Mouse (Mus musculus): Measurements from ENCODE around the gene Pde12.
"Not testable (repeated sequence)": the region's sequence is repeated elsewhere in the genome, so short reads cannot be mapped to it uniquely, and the experiment has no call there.

Pde12 gene

DNA sequence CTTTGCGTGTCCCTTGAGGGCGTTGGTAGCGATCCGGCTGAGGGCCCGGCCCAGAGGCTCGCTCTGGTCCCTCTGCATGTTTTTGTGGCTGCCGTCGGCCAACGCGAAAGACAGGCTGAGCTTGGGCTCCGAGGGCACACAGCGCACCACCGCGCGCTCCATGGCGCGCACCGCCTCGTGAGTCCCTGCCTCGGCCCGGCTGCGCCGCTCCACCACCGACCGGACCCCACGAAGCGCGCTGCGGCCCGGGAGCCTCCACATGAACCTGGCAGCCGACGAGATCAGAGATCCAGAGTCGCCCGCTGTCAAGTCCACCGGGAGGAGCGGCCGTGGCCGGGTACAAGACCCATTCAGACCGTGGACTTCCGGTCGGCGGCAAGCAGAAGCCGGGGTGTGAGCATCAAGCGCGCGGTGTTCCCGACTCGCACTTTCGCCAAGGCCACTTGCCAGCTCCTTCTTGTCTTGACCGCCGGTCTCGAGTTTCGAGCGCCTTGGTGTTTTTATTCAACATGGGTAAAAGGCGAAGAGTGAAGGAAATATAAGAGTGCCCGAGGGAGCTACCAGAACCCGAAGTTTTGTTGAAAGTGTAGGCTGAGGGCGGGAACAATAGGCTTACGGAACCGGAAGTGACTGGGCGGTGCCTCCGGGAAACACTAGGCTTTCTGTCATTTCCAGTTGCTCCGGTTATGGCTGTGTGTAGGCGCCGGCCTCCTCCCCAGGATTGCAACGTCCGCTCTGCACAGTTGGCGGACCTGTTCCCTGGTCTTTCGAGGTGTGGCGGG lies at the start of gene Pde12:
Gene Pde12, minus strand, starts transcription at position 592 of the 782 bp plus-strand sequence.
- DNase-seq (ENCODE audit: low read depth, low spot score): peak; percentile 93

DNA sequence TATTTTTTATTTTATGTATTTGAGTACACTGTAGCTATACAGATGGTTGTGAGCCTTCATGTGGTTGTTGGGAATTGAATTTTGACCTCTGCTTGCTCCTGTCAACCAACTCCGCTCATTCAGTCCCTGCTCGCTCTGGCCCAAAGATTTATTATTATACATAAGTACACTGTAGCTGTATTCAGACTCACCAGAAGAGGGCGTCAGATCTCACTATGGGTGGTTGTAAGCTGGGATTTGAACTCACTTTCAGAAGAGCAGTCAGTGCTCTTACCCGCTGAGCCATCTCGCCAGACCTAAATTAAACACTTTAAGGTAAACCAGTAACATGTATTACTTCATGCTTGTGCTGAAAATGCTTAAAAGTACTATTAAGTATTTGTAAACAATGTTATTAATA lies 35.6 kb upstream of the Pde12 start:
- peak; percentile 75 for DNase-seq (ENCODE audit: low read depth, low spot score)

DNA sequence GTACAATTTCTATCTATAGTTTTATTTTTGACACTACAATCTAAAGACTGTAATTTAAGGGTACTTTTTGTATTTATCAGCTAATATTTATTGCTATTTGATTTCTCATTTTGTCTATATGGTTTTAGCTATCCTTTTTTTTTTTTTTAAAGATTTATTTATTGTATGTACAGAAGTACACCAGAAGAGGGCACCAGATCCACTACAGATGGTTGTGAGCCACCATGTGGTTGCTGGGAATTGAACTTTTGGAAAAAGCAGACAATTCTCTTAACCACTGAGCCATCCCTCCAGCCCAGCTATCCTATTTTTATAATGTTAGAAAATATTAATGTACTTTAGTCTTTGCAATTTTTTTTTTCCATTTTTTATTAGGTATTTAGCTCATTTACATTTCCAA lies 28.2 kb upstream of the Pde12 start:
- peak; percentile 62 for DNase-seq (ENCODE audit: low read depth, low spot score)

DNA sequence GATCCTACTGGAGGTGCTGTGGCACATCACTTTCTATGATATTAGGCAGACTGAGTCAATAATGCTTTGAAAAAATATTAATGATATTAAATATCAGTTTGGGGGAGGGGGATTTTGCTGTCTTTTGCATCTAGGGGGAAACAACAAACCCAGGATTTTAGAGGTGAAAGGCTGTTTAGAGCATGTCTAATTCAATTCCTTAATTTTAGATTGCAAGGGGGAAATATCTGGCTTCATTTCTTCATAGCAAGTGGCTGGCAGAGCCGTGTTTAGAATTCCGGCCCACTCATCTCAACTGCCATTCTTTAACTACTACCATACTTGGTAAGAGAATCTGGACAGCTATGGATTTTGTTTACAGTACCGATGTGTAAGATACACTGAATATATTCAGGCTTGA lies 23.3 kb upstream of the Pde12 start, which contains the start of gene Dnah12:
Gene Dnah12, plus strand, starts transcription at position 301 of the 400 bp plus-strand sequence.
- no peak for DNase-seq (ENCODE audit: low read depth, low spot score)

DNA sequence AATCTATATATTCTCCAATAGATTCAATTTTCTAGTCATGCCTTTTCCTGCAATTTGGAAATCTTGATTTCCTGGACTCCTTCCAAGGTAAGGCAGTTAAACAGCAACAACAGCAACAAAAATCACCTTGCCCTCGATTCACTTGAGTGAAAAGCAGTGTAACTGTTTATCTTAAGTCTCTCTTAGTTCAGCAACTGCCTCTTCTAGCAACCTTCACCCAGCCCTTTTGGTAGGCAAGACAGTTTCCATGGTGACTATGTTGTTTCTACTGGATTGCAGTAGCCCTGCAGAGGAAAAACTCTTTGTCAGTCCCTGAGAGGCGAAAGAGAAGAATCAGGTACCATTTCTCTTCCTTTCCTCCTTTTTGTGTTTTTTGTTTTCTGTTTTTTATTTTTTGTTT lies 21.7 kb upstream of the Pde12 start:
- DNase-seq (ENCODE audit: low read depth, low spot score): no peak

DNA sequence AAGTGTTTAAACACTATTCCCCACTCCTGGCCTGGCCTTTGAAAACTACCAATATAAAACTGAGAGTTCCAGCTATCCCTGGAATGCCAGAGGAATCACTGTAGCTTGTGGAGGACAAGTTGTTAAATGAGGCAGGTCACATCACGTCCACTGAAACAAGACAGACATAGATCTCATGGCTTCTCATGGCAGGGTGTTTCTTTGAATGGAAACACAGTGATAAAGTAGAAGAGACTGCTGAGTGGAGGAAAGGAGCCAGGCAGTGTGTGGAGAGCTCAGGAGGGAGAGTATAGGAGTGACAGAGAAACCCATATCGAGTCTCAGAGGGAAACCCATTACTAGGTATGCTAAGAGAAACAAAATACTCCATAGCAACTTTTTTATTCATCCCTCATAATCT lies 21.0 kb upstream of the Pde12 start:
- DNase-seq (ENCODE audit: low read depth, low spot score): no peak

DNA sequence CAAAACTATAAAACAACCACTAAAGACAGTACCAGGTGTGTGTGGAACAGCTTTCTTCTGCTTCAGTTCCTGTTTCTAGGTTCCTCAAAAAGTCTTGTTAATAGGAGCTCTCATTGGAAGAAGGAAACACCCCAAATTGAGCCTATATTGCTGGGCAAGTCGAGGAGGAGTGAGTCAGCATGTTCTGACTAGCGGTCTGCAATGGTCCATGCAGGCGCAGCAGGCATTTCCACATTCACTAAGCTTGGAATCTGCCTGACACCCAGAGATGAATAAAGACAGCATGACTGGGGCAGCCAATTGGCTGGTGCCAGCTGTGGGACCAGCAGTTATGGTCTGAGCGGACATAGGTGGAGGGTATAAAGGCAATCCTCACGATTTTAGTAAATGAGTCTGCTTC lies 6.1 kb upstream of the Pde12 start:
- peak; percentile 71 for DNase-seq (ENCODE audit: low read depth, low spot score)

DNA sequence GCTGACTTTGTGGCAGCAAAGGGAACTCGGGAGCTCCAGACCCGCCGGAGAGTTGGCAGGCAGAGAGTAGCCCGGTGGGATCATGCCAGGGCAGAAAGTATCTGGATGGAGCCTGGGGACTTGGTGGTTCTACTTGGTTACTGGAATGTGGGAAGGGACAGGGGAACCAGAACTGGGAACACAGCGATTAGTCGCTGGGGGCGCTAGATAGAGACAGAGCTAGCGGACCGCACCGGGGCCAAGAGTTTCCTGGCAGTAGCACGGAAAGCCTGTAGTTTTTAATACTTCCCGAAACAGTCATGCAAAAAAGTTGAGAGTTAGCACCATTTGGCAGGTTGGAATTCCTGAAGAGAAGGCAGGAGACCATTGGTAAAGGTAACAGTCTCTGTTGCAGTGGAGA lies 5.7 kb upstream of the Pde12 start:
- DNase-seq (ENCODE audit: low read depth, low spot score): peak; percentile 88

DNA sequence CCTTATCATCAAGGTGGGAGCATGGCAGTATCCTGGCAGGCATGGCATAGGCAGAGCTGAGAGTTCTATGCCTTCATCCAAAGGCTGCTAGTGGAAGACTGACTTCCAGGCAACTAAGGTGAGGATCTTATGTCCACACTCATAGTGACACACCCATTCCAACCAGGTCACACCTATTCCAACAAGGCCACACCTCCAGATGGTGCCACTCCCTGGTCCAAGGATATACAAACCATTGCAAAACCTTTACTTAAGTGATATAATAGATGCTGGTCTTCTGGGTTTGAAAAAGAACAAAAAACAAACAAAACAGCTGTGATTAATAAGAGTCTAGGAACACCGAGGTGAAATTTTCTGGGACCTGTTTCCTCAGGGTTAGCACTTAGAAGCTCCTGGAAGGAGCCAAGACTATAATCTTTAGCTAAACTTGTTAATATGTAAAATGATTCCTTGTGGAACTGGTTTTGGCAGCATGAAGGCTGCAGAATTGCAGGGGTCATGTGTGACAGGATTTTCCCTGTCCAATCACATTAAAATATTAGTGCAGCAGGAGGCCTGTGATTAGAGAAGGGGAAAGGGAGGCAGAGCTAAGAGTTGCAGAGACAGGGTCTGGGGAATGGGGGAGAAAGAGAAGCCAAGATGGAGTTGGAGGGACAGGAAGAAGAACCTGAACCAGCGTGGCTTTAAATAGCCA lies 4.9 kb upstream of the Pde12 start:
- not testable (repeated sequence) for DNase-seq (ENCODE audit: low read depth, low spot score)

DNA sequence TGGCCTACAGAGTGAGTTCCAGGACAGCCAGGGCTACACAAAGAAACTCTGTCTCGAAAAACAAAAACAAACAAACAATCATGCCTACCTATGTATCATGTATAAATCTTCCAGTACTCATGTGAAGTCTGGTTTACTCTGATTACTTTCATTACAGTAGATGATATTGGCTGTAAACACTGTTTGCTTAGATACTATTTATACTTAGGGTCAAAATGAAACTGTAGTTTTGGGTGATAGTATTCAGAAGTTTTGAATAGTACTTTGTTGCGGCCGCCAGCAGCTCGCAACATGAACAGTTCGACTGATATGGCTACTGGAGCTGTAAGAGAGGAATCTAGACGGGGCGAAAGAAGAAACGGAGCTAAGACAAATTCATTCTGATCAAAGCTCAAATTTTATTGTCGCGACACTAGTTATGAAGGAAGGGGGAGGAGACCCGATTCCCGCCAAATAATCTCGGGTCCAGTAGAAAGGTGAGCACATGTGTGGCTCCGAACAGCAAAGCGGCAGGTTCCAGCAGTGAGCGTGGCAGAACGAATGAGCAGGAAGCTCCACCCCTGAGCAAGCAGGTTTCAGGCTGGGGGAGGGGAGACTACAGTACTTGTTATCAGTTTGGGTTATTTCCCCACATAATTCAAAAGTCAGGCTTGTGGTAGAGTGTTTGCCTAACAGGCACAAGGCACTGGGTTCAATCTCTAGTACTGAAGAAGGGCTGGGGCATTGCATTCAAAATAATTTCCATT lies 2.4 kb upstream of the Pde12 start:
- not testable (repeated sequence) for DNase-seq (ENCODE audit: low read depth, low spot score)

DNA sequence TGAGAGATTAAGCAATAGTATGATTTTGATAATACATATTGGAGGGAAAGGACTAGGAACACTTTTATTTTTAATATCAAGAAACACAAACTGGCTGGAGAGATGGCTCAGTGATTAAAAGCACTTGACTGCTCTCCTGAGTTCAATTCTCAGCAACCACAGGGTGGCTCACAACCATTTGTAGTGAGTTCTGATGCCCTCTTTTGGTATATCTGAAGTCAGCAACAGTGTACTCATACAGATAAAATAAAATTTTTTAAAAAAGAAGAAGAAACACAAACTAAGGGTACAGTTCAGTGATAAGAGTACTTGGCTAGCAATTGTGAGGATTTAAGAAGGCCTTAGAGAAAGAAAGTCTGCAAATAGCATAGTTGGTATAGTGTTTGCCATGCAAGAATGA lies 1.3 kb upstream of the Pde12 start:
- no peak for DNase-seq (ENCODE audit: low read depth, low spot score)

DNA sequence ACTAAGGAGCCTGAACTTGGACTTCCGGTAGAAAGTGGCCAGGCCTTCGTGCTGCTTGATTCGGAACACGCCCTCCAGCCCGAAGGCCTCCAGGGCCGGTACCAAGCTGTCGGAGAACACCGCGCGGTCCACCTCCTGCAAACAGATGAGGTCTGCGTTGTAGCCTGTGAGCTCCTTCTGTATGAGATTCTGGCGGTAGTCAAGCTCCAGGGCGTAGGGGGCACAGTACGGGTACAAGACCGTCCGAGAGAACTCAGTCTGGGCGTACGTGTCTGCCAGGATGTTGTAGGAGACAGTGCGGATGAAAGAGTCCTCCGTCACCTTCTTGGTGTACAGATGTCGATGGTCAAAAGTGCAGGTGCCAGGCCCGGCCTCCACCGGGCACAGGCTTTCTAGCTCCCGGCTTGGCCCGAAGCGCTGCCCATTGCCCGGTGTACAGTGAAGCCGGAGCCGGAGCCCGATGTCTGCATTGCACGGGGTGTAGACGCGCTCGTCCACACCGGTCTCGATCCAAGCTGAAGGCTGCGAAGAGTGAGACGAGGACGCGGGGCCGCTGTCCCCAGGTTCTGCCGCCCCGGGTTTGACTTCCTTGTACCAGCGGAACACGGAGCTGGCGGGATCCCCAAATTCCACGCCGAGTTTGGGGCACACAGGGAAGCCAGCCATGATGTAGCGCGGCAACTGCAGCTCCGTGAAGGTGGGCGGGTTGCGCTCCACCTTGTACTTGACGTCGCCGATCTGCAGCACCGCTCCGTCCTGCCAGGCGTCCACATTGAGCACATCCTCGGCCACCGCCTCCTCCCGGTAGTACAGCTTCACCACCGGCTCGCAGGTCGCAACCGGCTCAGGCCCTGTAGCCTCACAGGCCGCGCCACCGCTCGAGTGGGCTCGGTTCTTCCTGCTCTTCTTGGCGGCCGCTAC lies 1.1 kb downstream of the Pde12 start:
- DNase-seq (ENCODE audit: low read depth, low spot score): peak; percentile 35

DNA sequence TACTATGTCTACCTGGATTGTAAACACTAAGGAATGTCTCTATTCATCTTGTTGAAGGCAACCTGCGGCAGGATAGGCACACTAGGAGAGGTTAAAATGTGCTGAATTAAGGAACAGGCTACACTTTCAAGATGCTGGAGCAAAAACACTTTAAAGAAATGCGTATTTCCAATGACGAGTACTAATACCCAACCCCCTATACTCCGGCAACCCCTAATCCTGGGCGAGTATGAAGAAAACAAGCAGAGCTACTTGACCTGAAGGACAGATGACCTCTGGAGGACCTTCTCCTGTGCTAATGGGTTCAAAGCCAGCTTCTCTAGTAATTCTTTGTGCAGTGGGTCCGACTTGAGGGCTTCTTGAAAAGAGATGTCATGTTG lies 1.7 kb downstream of the Pde12 start:
- DNase-seq (ENCODE audit: low read depth, low spot score): no peak

DNA sequence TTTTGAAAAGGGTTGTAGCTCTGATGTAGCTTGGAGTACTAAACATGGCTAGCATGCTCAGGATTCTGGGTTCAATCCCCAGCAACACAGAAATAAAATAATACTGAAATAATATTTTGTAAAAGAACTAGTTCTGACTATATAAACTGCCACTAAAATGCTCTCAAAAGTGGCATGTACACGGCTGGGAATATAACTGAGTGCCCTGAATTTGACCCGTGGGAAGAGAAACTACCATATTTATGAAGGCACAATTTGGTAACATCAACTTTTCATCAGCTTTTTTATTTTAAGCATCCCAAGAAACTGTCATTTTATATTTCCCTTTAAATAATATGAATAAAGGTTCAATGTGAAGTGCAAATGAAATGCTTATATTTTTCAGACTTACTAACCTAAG lies 5.8 kb downstream of the Pde12 start:
- peak; percentile 53 for DNase-seq (ENCODE audit: low read depth, low spot score)

DNA sequence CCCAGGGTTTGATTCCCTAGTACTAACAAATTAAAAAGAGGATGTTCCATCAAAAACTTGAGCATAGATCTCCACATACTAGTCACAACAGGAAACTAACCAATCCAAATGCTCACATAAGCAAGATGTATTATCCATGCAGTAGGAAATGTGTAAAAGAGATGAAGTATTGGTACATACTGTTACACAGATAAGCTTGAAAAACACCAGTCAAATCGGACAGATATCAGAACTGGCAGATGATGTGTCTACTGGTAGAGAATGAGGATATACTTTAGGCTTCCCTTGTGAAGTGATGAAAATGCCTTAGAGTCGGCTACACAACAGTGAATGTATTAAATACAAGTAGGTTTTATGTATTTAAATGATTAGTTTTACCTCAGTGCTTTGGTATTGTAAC lies 7.2 kb downstream of the Pde12 start:
- no peak for DNase-seq (ENCODE audit: low read depth, low spot score)

DNA sequence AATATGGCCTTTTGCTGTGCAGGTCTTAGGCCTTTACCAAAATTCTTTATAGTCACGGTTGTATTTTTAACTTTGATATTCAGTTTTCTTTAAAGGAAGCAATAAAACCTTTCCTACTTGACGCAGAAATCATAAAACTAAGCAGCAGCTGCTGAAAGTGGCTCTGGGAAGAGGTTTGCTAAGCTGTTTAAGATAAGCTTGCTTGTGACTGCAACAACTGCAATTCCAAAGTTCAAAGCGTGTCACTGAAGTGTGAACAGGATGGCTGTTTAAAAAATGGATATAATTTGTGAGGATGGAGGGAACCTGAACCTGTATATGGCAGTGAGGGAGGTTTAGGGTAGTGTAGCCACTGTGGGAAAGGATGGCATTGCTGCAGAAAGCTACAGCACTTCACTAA lies 7.7 kb downstream of the Pde12 start:
- DNase-seq (ENCODE audit: low read depth, low spot score): no peak

DNA sequence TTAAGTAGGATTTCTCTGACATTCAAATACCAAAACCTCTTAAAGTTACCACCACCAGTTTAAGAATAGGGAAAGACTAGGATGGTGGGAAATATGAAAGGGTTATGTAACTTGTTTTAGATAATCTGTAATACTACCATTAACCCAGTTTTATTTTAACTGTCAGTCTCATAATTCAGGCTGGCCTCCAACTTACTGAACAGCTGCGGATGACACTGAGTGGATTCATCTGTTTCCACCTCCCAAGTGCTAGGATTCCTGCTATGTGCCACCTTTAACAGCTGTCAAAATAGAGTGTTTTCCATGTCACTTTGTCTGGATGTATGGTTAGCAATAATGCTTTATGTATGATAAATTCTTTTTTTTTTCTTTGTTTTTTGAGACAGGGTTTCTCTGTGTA lies 9.4 kb downstream of the Pde12 start:
- DNase-seq (ENCODE audit: low read depth, low spot score): no peak

DNA sequence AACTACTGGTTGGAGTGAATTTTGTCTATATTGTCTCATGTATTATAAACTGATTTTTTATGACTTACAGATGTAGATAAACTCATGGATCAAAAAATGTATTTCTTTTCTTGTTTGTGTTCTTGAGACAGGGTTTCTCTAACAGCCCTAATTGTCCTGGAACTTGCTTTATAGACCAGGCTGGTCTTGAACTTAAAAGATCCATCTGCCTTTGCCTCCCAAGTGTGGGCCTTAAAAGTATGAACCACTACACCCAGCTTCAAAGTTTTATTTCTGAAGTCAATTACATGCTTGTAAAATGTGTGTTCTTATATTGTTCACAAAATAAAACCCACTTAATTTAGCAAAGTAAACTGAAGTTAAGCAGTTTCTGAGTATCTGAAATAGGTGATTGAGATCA lies 11.5 kb downstream of the Pde12 start:
- no peak for DNase-seq (ENCODE audit: low read depth, low spot score)

DNA sequence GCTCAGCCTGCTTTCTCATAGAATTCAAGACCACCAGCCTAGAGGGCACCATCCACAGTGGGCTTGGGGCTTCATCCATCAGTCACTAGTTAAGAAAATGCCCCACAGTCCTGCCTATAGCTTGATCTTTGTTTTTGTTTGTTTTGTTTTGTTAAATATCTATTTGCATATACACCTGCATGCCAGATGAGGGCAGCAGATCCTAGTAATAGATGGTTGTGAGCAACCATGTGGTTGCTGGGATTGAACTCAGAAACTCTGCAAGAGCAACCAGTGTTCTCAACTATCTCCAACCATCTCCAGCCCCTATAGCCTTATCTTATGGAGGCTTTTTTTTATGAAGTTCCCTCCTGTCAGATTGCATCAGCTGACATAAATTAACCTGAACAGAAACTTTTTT lies 17.8 kb downstream of the Pde12 start:
- DNase-seq (ENCODE audit: low read depth, low spot score): peak; percentile 65

DNA sequence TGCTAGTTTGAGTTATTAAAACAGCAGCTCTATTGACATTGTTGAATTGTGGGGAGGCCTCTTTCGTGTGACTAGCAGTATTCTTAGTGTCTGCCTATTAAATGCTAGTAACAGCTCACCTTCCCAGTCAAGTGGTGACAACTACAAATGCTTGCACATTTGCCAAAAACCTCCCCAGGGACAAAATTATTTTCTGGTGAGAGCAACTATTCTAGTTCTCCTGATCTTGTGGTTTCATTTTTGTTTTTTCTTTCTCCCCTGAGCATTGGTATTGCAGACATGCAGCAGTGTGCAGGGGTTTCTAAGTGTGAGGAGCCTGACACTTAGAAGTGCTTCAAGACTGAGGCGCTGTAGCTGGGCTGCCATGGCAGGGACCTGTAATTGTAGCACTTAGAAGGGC lies 21.9 kb downstream of the Pde12 start:
- no peak for DNase-seq (ENCODE audit: low read depth, low spot score)

DNA sequence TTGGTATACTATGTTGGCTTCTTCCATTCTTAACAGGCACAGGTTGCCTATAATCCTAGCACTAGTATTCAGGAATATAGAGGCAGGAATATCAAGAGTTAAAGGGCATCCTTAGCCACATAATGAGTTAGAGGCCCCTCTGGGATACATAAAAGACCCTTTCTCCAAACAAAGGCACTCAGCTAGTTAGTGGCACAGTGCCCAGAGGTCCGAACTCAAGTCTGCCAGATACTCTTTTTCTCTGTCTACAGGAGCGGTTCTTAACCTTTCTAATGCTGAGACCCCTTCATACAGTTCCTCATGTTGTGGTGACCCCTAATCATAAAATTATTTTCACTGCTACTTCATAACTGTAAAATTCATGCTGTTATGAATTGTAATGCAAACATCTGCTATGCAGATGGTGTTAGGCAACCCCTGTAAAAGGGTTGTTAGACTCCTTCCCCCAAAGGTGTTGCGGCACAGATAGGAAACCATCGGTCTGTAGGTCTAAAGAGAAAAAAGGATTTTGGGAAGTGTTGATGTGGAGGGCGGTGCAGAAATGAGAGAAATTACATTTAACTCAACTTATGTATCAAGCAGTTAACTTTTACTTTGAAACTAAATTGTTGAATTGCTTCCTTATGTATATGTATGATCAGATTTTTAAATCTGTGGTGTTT lies 23.6 kb downstream of the Pde12 start:
- no peak for DNase-seq (ENCODE audit: low read depth, low spot score)

Measured in ZHBTc4 (cell line).